Mouse (Mus musculus) frontal cortex, postnatal 10 days (tissue): ENCODE data around the gene Txndc5.

Experiments
- DNase-seq, 2 experiments: peaks; one replicate each; pipeline ENCODE4 v3.0.0; 2022; ENCODE audit warnings: low spot score in 2 of 2, mixed read lengths in 1 of 2

The Txndc5 gene

DNA sequence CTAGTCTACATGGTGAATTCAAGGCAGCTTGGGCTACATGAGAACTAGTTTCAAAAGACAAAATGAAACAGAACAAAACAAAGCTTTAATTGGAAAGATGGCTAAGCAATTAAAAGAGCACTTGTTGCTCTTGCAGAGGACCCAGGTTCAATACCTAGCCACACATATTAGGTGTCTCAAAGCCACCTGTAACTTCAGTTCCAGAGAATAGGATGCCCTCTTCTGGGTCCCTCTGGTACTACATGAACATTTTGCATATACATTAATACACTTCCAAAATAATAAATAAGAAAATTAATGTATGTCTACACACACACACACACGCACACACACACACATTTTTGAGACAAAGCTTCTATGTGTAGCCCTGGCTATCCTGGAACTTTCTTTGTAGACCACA, 65.2 kb downstream of the Txndc5 start:
- DNase-seq: no peak

DNA sequence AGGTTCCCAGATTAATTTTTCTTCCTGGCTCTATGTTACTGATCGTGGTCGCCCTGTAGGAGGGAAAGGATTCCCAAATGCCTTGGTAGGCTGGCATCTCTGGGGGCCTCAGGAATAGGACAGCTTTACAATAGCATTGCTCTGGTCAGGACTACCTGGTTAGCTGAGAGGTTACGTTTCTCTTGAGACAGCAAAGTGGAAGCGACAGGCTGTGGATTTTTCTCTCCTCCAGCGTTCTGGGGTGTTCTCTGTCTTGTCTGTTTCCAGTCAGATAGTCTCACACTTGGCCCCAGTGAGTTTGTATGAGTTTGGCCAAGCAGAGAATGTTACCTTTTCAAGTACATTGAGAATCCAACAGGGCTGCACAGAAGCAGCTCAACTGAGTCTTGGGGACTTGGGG, 77.2 kb downstream of the Txndc5 start:
- DNase-seq: no peak
